Mouse (Mus musculus) inflammation-experienced regulatory T-cells, adult 6 months (primary cell): ENCODE results near the gene Itln1. TPM values are rescaled to one million over a fixed set of nuclear protein-coding genes. Genes with fewer than 3 reads are reported as not detected.
A peak's percentile ranks its signal among the peaks of the same experiment; 100 is the strongest.
"Not testable (repeated sequence)": the region's sequence is repeated elsewhere in the genome, so short reads cannot be mapped to it uniquely, and the experiment has no call there.

Source experiments
- ATAC-seq: one replicate; pipeline ENCODE4 v1.8.0; 2017
- polyA plus RNA-seq, 3 experiments: library from polyadenylated mRNA; unstranded; fragments of 100-300 nt; shearing (Covaris generic); gene quantifications; one replicate each; pipeline ENCODE4 v1.2.1; 2017

The Itln1 gene
- polyA plus RNA-seq, 3 experiments from 2014 or later = not detected

DNA sequence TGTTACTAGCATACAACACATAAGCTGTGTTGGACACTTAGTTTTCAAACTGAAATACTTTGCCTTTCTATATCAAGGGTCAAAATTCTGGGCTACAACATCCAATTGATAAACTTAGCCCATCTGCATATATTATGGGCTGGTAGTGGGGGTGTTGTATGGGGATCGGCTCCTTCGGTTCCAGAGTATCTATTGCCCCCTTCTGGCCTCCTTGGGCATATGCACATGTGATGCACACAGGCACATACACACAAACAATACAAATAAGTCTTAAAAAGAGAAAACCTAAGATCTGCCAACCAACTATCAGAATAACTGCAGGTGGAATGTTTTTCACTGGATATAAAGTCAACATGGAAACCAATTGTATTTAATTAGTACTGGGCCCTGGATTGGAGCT, 21.9 kb downstream of the Itln1 start:
- ATAC-seq = no peak

DNA sequence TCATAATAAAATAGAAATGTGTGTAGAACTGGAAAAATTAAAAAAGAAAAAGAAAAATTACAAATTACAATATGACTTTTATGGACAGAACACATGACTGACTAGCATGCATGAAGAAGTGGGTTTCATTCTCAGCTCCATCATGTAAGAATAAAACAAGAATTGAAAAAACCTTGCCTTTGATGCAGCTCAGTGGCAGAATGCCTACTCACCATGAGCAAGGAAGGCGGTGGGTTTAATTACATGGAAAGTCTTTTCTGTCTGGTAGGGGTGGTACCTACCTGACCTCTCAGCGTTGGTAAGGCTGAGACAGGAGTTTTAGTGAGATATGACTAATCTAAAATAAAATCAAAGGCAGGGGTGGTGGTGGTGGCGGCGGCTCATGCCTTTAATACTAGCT, 30.5 kb downstream of the Itln1 start:
- no peak for ATAC-seq

DNA sequence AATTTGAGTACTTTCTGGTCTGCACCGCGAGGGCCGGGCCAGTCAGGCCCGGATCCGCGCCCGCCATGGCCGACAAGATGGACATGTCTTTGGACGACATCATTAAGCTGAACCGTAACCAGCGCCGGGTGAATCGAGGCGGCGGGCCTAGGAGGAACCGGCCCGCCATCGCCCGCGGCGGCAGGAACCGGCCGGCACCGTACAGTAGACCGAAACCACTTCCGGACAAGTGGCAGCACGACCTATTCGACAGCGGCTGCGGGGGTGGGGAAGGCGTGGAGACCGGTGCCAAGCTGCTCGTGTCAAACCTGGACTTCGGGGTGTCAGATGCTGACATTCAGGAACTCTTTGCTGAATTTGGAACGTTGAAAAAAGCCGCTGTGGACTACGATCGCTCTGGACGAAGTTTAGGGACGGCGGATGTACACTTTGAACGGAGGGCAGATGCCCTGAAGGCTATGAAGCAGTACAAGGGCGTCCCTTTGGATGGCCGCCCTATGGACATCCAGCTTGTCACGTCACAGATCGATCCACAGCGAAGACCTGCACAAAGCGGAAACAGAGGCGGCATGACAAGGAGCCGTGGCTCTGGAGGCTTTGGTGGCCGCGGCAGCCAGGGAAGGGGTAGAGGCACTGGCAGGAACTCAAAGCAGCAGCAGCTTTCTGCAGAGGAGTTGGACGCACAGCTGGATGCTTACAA, 31.4 kb downstream of the Itln1 start:
- ATAC-seq = peak; percentile 55

DNA sequence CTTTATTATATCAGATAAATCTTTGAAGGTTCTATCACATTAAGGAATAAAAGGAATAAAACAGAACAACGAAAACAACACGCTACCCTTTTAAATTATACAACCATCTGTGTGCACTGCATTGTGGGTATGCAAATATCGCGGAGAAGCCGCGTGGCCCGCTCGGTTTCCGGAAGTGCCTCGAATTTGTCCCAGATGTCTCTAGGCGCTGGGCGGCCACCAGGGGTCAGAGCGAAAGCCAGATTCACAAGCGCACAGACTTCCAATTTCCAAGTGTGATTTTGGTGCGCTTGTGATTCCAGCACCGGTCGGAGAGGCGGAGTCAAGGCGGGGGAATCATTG, 31.9 kb downstream of the Itln1 start, which contains the start of gene Alyref2:
Gene Alyref2 (plus strand): TSS at position 229 of the 342 bp plus-strand sequence.
- ATAC-seq = peak; percentile 76

DNA sequence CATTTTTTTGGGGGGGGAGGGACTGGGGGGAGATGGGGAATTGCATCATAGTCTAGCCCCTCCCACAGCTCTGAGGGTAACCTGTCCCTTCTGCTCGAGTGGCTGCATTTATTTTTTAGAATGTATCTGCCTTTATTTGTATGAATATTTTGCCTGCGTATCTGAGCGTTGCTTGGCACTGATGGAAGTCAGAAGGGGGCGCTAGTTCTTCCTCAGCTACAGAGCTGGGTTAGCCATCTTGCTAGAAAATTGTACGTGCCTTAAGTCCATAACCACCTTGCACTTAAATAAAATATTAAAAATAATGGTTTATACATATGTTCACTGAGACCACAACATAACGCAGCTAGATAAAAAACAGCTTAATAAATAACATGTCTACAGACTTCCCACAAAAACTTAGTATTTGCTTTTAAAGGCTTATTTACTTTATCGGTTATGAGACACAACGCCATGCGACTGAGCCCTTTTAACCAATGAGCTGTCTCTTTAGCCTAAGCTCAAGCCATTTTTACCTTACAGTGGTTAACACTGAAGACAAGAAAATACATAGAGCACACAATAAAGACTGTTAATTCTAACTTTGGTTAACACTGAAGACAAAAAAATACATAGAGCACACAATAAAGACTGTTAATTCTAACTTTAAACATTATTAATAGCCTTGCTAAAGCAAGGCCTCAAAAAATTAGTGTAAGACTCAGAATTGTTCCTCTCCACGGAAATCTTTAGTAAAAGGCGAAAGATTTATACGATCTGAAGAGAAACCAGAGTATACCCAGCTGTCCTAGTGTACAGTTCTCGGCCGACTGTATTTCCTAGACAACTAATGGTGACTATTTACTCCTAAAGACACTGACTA, 32.5 kb downstream of the Itln1 start:
- ATAC-seq = peak; percentile 64

DNA sequence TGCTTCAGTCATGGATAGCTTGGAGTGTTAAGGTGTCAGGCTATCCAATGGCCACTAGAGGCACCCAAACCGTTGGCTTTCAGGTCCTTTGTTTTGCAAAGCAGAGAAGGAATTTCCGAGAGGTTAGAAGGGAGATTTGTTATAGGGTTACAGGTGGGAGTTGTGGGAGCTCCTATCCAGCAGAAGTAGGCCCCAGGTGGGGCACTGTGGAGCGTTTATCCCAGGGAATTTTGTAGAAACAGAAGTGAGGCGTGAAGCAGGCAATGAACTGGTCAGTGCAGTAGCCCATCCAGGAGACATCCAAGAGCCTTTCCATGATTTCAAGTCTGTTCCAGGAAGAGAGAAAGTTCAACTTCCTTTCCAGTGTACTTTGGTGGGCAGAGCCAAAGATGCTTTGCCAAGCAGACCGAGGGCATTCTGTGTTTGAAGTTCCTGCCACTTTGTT, 33.4 kb downstream of the Itln1 start:
- no peak for ATAC-seq

DNA sequence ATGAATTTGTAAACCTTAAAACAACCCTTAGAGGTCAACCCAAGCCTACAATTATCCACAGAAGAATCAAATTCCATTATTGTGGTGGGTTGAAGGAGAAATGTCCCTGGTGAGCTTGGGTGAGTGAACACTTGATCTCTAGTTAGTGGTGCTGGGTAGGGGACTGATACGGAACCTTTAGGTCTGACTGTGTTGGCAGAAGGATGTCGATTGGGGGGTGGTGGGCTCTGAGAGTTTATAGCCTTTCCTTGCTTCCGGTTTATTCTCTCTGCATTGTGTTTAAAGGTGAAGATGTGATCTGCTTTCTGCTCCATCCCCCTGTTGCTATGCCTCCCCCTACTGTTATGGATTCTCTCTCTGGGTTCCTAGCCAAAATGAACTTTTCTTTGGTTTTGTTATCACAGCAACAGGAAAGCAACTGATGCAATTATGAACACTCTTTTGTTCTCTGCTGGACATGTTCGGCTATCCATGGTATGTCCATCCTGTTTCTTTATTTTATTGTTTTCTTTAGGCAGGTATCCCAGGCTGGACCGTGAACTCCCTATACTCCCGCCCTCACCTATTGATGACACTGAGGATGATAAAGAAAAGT, 34.0 kb downstream of the Itln1 start:
- ATAC-seq = no peak

DNA sequence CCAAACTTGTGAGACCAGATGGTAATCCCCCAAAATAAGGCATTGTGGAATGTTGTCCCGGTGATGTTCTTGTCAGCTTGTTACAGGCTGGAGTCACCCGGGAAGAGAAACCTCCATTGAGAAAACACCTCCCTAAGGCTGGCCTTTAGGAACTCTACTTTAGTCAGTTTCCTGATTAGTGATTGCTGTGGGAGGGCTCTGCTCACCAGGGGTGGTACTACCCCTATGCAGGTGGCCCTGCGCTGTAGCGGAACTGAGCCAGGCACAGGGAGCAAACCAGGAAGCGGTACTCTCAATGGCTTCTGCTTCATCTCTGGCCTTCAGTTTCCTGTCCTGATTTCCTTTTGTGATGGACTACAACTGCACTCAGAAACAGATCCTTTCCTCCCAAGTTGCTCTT, 35.2 kb downstream of the Itln1 start:
- no peak for ATAC-seq

DNA sequence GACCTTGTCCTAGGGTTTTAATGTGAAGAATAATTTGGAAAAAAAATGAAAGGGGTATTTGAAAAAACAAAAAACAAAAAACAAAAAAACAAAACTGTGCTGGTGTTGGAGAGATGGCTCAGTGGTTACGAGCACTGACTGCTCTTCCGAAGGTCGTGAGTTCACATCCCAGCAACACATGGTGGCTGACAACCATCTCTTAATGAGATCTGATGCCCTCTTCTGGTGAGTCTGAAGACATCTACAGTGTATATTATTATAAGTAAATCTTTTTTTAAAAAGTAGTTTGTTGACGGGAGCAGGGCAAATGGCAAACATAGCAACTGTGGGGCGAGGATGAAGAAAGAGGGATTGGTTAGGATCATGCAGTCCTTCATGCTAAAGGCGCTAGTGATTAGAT, 39.7 kb downstream of the Itln1 start:
- no peak for ATAC-seq

DNA sequence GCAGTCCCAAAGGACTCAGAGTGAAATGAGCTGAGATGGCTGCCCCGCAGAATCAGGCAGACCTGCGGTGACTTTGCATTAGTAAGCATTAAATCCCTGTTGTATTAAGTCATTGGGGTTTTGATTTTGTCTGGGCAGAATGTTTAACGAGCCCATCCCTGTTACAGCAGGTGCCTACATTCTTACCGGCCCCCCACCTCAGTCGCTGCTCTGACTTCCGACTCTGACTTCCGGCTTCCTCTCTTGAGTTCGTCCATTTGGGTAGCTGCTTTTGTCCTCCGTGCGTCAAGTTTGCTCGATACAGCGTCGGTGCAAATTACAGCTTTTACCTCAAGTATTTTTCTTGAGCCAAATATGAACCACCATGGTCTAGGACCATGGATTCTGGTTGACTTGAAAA, 40.9 kb downstream of the Itln1 start:
- no peak for ATAC-seq

DNA sequence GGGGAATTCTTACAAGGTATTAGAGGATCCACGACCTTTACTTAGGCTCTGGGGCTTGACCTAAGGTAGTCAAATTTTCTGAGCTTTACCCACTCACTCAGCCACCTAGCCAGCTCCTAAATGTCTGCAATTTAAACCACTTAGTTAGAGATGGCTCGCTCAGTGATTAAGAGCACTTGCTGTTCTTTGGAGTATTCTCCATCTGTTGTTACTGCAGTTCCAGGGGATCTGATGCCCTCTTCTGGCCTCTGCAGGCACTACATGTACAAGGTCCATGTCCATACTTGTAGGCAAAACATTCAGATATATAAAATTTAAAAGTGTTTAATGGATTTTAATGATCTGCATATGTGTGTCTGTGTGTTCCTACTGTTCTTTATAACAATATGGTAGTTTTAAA, 56.1 kb downstream of the Itln1 start:
- ATAC-seq = peak; percentile 83

DNA sequence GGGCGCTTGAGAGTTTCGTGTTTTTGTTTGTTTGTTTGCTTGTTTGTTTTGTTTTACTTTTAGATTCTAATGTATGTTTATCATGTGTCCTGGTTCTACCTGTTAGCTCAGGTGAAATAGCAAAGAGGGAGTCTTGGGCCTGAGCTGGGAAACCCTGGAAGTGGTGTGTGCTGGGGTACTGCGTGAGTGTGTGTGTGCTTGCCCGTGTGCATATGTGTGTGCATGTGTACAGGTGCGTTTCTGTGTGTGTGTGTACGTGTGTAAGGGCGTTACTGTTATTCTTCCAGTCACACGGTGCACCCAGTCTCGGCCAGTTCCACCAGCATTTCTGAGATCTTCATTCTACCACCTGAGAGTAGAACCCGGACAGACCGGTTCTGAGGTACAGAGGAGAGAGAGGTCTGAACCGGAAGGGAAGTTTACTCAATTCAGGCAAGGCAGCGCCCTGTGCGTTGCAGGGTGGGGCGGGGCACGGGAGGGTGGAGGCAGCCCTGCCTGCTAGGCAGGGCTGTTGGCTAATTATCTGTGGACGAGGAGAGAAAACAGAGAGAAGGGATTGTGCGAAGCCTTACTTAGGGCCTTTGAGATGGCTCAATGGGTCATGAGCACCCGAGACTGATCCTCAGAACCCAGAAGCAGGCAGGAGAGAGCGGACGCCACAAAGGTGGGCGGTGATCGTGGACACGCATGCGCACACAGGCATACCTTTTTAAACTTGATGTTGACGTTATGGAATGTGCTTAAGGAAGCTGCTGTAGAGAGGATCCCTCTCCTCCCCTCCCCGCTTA, 57.1 kb downstream of the Itln1 start:
- peak; percentile 77 for ATAC-seq

DNA sequence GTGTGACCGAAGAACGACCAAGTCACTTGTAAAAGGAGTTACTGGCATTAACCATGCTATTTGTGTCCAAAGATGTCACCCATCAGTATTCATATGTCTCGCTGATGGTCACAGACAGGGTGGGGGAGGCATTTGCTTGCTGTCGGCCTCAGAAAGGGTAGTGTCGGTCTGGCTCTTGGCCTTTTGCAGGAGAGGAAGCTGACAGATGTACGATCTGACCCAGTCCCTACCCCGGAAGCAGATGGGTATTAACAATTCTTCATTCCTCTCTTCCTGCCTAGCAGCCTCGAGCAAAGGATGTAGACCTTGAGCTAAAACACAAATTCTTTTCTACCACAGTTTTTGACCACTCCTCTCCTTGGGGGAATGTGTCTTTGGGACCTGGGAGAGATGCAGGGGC, 58.0 kb downstream of the Itln1 start:
- no peak for ATAC-seq

DNA sequence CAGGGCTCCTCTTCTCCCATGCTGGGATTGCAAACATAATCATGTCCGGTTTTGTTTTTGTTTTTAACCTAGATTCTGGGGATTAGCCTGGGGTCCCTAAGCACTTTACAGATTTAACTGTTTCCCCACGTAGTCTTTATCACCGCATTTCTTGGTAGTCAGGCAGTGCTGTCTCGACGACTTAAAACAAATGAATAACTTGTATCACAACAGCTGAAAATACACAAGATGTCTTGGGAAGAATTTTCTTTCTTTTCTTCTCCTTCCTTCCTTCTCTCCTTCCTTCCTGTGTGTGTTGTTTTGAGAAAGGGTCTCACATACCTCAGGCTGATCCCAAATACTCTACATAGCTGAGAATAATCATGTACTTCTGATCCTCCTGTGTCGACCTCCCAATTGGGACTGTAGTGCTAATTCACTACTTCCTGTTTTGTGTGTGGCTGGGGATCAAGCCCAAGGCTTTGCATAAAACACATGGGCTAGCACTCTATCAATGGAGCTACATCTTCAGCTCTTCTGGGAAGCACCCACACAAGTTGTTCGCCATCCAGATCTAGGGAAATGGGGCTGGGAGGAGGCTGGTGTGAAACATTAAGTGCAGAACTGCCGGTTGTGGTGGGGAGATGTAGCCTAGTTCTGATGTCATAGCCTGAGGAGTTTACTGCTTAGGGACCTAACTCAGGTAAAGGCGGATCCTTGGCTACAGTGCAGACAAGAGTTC, 61.0 kb downstream of the Itln1 start:
- ATAC-seq = no peak

DNA sequence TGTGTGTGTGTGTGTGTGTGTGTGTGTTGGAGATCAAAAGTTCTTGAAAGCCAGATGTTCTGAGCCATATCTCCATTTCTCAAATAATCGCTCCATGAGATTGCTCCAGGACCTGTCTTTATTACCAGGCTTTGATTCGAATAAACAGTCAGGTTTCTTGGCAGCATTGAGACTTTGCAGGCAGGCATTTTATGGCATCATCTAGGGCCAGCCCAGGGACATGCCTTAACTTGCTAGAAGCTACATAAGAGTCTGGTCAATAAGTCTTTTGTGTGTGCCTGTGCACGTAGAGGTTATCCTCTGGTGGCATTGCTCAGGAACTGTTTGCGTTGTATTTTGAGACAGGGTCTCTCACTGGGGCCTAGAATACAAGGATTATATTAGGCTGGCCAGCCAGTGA, 61.6 kb downstream of the Itln1 start:
- ATAC-seq = no peak

DNA sequence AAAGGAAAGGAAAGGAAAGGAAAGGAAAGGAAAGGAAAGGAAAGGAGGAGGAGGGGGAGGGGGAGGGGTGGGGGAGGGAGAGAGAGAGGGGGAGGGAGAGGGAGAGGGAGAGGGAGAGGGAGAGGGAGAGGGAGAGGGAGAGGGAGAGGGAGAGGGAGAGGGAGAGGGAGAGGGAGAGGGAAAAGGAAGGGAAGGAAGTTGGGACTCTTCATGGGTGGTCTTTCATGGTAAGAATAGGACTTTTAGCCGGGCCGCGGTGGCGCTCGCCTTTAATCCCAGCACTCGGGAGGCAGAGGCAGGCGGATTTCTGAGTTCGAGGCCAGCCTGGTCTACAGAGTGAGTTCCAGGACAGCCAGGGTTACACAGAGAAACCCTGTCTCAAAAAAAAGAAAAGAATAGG, 63.2 kb downstream of the Itln1 start:
- ATAC-seq = not testable (repeated sequence)

DNA sequence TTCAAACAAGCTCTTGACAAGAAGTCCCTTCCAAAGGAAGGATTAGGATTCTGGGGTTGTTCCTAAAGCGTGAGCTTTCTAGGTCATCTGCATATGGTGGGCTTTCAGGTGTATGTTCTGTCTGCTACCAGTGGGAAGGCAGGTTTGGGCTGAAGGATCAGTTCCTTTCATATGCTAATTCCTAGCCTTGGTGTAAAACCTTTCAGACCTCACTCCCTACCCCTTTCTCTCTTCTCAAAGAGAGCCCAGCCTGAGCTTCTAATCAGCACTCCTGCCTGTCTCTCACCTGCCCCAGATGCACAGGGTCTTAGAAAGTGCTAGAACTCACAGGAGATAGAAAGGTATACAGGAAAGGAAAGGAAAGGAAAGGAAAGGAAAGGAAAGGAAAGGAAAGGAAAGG, 63.6 kb downstream of the Itln1 start:
- no peak for ATAC-seq

DNA sequence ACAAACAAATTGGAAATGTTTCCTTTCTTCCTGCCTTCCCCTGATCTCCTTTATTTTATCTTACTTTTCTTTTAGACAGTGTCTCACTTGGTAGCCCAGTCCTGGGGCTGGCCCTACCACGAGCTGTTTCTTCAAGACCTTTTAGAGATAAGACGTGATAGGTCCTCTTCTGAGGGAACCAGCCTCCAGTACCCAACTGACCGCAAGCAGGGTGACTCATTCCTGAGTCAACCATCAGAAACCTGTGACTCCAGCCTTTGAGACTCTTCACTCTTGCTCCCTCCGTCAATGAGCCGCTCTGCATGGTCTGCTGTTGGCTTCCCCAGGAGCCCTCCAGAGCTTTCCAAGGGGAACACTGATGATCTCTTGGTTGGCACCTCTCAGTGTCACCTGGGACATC, 64.2 kb downstream of the Itln1 start:
- no peak for ATAC-seq

DNA sequence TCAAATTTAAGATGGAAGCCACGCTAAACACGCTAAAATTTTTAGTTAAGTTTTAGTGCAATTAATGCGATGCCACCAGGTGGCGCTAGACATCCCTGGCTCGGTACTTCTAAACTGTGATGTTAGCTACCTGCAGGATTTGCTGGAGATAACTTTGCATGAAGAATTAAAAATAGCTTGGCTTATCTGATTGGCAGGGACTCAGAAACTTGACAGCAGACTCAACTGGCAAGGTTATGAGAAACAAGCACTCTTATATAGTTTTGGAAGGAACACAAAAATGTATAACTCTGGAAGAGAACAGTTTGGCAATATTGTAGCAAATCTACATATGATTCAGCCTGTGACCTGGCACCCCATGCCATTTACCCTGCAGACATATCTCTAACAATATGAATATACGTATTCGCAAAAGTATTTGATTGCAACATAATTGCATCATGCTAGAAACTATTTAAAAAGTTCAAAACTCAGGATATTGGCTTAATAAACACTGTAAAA, 64.7 kb downstream of the Itln1 start:
- peak; percentile 56 for ATAC-seq

DNA sequence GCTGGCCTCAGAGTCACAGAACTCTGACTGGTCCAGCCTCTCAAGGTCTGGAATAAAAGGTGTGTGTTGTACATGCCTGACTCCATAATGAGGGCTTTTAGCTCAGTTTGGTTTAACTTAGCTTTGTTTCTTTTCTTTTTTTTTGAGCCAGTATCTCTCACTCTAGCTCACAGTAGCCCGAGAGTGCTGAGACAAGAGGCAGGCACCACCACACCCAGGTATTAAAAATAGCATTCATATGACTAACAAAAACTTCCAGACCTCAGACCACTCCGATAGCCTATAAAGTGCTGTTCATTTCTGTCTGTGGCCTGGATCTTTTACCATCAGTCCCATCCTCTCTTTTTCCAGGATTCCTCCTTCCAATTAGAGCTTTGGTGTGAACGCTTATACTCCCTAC, 65.4 kb downstream of the Itln1 start:
- ATAC-seq = no peak
